Mouse (Mus musculus) hindbrain, embryonic 10.5 days (tissue): ENCODE measurements around the gene Pigp. TPM values are rescaled to one million over a fixed set of nuclear protein-coding genes. Genes with fewer than 3 reads are reported as not detected.

Experiments
- DNase-seq: peaks from one replicate; pipeline ENCODE4 v3.0.0-alpha.2; 2017; ENCODE audit warnings: low spot score
- H3K27ac ChIP-seq: fragments of 300-500 bp; sonication (generic); 2 replicates; pipeline ENCODE4 v1.5.1; 2016; ENCODE audit warnings: mild to moderate bottlenecking, moderate library complexity
- H3K27me3 ChIP-seq: fragments of 300-500 bp; sonication (generic); 2 replicates; pipeline ENCODE4 v1.6.1; 2016; ENCODE audit warnings: mild to moderate bottlenecking; ENCODE audit not compliant: poor library complexity, insufficient read depth, severe bottlenecking
- H3K36me3 ChIP-seq: fragments of 300-500 bp; sonication (generic); 2 replicates; pipeline ENCODE4 v1.6.1; 2016; ENCODE audit warnings: mild to moderate bottlenecking, moderate library complexity
- H3K4me1 ChIP-seq: fragments of 300-500 bp; sonication (generic); replicated peaks from 2 replicates; pipeline ENCODE4 v1.6.1; 2016; ENCODE audit warnings: mild to moderate bottlenecking
- H3K4me3 ChIP-seq: fragments of 300-500 bp; sonication (generic); 2 replicates; pipeline ENCODE4 v1.5.1; 2016; ENCODE audit warnings: mild to moderate bottlenecking, moderate library complexity
- H3K9me3 ChIP-seq: fragments of 300-500 bp; sonication (generic); 2 replicates; pipeline ENCODE4 v1.6.1; 2016; ENCODE audit warnings: mild to moderate bottlenecking, moderate library complexity
- WGBS: fragments of 180-500 bp; shearing (Covaris S2); methylation state at CpG from one replicate; pipeline ENCODE4 v1.1.7; 2016; 5-methylcytosine and 5-hydroxymethylcytosine counted together
- polyA plus RNA-seq: library from polyadenylated mRNA; unstranded; fragments of >200 nt; fragmentation: Nextera tagmentation; extraction: Ambion mirVana; gene quantifications from 2 replicates; pipeline ENCODE4 v1.2.1, GENCODE M21; 2016

Gene Pigp
- polyA plus RNA-seq, 1 experiment from 2014 or later = 96.3 TPM

DNA sequence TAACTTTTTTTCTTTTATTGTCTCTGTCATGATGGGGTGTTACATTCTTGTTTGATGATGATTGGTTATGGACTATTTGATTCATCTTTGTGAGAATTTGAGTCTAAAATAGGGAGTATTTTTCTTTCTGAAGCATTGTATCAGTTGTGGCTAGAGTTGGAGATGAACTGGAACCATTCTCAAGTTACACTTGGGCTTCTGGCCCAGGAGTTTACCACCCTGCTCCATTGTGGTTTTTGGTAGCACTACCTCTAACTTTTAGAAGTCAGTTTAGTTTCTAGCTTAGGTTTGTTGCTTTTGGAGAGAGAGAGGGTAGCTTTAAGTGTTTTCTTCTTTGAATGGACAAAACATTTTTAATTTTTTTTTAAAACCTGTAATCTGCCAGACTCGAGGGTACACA lies 7.7 kb upstream of the Pigp start:
- no peaks in the 10 kb centered on the region for H3K27me3 ChIP-seq
- H3K4me3 ChIP-seq = no peak overlapping the region
- no peaks in the 10 kb centered on the region for H3K9me3 ChIP-seq
- no peak overlapping the region for H3K27ac ChIP-seq
- H3K36me3 ChIP-seq = peaks cover 4% of the 10 kb centered on the region
- DNase-seq = no peak
- H3K4me1 ChIP-seq = peaks cover 8% of the 10 kb centered on the region
- 91% methylated on average over 1 of the region's 1 CpGs for WGBS

GRCm38 (mm10) chr16:94370915-94371300 lies 734 bp downstream of the Pigp start:
- no peak for DNase-seq
- under 1% methylated on average over 43 of the region's 43 CpGs for WGBS
- Histone ChIP-seq H3K27me3 (no peaks in the 10 kb centered on the region), H3K9me3 (no peaks in the 10 kb centered on the region), H3K4me3 (peak overlapping the region; percentile 90), H3K36me3 (peaks cover 11% of the 10 kb centered on the region), H3K27ac (peak overlapping the region; percentile 99), H3K4me1 (peaks cover 44% of the 10 kb centered on the region)

DNA sequence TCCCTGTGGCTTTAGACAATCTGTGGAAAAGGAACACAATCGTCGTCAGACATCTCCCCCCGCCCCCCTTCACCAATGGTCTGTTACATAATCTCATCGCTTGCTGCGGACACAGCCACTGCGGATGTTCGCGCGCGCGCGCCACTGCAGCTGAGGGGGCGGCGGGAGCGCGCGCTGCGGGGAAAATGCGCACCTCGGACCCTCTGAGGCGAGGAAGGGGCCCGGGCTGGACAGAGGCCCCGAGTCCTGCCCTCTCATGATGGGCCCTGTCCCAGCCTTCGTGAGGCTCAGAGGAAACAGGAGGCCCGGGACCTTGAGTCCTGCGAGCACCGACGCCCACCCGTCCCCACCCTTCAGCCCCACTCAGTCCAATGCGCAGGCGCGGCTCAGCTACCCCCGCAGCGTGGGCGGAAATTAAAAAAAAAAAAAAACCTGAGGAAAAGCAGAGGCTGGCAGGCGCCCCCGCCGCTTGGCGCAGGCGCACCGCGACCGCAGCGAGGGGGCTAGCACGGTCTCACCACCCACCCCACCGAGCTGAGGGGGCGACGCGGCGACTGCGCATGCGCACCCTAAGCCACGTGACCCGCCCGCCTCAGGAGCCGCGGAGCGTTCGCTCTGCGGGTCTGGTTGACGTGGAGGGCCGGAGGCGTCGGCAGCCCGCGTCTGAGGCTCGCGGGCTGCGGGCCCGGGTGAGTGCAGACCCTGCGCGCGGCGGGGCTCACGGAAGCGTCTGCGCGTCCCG lies 1.3 kb downstream of the Pigp start, which contains the start of gene Ttc3:
Gene Ttc3 (plus strand): TSS at position 446 of the 742 bp plus-strand sequence.
- Histone ChIP-seq H3K27me3 (no peaks in the 10 kb centered on the region), H3K4me3 (peak within 1 kb of the TSS; percentile 90), H3K36me3 (peaks cover 11% of the 10 kb centered on the region), H3K4me1 (peaks cover 44% of the 10 kb centered on the region), H3K9me3 (no peaks in the 10 kb centered on the region), H3K27ac (peak within 1 kb of the TSS; percentile 99)
- peak; percentile 97 for DNase-seq
- WGBS = under 1% methylated on average over 79 of the region's 79 CpGs

GRCm38 (mm10) chr16:94369596-94370172 lies 2.0 kb downstream of the Pigp start:
- 11% methylated on average over 6 of the region's 6 CpGs for WGBS
- DNase-seq = no peak
- peak overlapping the region; percentile 99 for H3K27ac ChIP-seq

DNA sequence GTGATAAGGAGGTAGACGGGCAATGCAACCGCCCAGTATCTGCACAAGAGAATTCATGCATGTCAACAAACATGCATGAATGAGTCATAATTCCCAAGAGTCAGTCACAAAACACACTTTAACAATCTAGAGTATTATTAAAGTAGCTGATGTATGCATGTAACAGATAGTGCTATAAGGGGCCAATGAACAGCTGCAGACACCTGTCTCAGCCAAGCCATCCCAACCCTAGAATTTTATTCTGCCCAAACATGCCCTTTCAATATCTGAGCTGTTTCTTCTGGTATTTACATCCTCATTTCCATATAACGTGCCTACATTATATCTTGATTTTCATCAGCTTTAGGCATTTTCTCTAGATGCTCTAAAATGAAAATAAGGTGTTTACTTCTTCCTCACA lies 6.2 kb downstream of the Pigp start:
- no peak for DNase-seq
- H3K4me1 ChIP-seq = peaks cover 28% of the 10 kb centered on the region
- H3K27ac ChIP-seq = no peak overlapping the region
- no peaks in the 10 kb centered on the region for H3K27me3 ChIP-seq
- WGBS = 94% methylated on average over 3 of the region's 3 CpGs
- H3K4me3 ChIP-seq = no peak overlapping the region
- H3K36me3 ChIP-seq = peaks cover 22% of the 10 kb centered on the region
- H3K9me3 ChIP-seq = no peaks in the 10 kb centered on the region

More at GRCm38 (mm10) chr16:94369596-94370172, 2.0 kb downstream of the Pigp start:
- no peaks in the 10 kb centered on the region for H3K27me3 ChIP-seq
- H3K9me3 ChIP-seq = no peaks in the 10 kb centered on the region
- peaks cover 41% of the 10 kb centered on the region for H3K4me1 ChIP-seq
- peaks cover 14% of the 10 kb centered on the region for H3K36me3 ChIP-seq
- H3K4me3 ChIP-seq = peak overlapping the region; percentile 90

DNA sequence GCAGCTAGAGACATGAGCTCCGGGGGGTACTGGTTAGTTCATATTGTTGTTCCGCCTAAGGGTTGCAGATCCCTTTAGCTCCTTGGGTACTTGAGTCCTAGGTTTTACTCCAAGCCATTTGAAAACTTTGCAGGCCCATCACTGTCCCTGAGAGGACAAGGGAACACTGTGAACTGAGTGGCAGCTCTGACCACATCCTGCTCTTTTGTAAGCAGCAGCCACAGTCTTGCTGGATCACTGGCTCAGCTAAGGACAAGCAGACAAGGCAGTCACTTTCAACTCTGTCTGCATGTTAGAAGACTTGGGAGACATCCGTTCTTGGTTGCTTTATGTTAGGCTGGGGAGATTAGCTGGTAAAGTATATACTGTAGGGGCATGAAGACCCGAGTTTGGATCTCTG lies 7.8 kb downstream of the Pigp start:
- Histone ChIP-seq H3K27ac (no peak overlapping the region), H3K4me3 (no peak overlapping the region)
- WGBS = 86% methylated on average over 4 of the region's 4 CpGs

GRCm38 (mm10) chr16:94362174-94362873 lies 9.3 kb downstream of the Pigp start:
- peak; percentile 48 for DNase-seq
- H3K4me1 ChIP-seq = peaks cover 16% of the 10 kb centered on the region
- H3K27ac ChIP-seq = no peak overlapping the region
- H3K36me3 ChIP-seq = peaks cover 15% of the 10 kb centered on the region; the same call in 1 of the 2 replicates
- H3K9me3 ChIP-seq = no peaks in the 10 kb centered on the region
- WGBS = 53% methylated on average over 10 of the region's 10 CpGs
- no peaks in the 10 kb centered on the region; the same call in 1 of the 2 replicates for H3K27me3 ChIP-seq
- no peak overlapping the region for H3K4me3 ChIP-seq

More for the DNA sequence above, 7.8 kb downstream of the Pigp start:
- Histone ChIP-seq H3K27me3 (no peaks in the 10 kb centered on the region), H3K4me1 (peaks cover 25% of the 10 kb centered on the region), H3K36me3 (peaks cover 22% of the 10 kb centered on the region), H3K9me3 (no peaks in the 10 kb centered on the region)
- no peak for DNase-seq

GRCm38 (mm10) chr16:94360578-94361350 lies 10.9 kb downstream of the Pigp start:
- Histone ChIP-seq H3K4me1 (peaks cover 16% of the 10 kb centered on the region), H3K9me3 (no peaks in the 10 kb centered on the region), H3K27me3 (no peaks in the 10 kb centered on the region; the same call in 1 of the 2 replicates), H3K4me3 (no peak overlapping the region), H3K27ac (no peak overlapping the region), H3K36me3 (peaks cover 11% of the 10 kb centered on the region; the same call in 1 of the 2 replicates)
- WGBS = 89% methylated on average over 13 of the region's 13 CpGs
- DNase-seq = no peak

DNA sequence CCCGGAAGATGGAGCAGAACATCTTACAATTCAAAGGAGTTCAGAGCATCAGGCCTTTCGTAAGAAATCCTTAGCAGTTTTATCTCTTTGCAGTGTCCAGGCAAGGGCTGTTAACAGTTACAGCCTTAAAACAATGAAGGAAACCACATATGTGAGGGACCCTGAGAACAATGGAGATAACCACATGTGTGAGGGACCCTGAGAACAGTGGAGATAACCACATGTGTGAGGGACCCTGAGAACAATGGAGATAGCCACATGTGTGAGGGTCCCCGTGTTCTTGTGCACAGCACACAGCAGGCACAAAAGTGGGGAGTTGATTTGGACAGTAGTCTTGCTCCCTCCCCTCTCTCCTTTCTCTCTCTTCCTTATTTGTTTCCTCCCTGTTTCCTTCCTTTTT lies 13.6 kb downstream of the Pigp start:
- H3K4me1 ChIP-seq = peaks cover 24% of the 10 kb centered on the region
- no peak overlapping the region for H3K4me3 ChIP-seq
- H3K27me3 ChIP-seq = no peaks in the 10 kb centered on the region; the same call in 1 of the 2 replicates
- H3K36me3 ChIP-seq = no peaks in the 10 kb centered on the region
- no peak overlapping the region for H3K27ac ChIP-seq
- 84% methylated on average over 3 of the region's 3 CpGs for WGBS
- no peak for DNase-seq
- no peaks in the 10 kb centered on the region for H3K9me3 ChIP-seq

DNA sequence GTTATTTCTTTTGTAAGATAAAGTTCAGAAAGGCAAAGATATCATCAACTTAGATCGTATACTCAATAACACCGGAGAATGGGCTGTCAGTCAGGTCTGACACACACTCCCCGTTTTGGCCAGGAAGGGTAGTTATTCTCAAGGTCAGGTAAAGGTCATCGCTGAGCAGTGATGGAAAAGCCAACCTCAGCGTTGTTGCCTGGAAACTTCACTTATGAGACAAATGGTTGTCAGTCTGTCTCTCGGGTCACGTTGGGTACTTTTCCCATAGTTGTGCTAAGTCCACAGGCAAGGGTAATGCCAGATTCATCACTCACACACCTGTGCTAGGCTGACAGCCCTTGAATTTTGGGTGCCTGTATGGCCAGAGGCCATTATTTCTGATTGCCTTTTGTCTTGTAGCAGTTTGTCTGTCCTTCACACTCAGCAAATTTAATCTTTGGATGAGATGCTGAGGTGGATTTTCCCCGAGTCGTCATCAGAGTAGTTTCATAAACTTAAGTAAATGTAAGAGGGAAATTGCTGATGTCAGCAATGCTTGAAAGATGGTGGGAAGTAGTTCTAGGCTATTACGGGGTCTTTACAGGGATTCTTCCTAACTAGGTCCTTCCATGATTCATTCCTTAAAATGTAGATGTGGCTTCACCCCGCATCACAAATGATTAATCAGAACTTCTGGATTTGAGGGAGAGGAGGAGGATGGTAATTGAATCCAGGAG lies 14.7 kb downstream of the Pigp start:
- Histone ChIP-seq H3K36me3 (no peaks in the 10 kb centered on the region), H3K4me3 (no peak overlapping the region), H3K27me3 (no peaks in the 10 kb centered on the region; the same call in 1 of the 2 replicates), H3K4me1 (peaks cover 17% of the 10 kb centered on the region), H3K27ac (no peak overlapping the region), H3K9me3 (no peaks in the 10 kb centered on the region)
- no peak for DNase-seq
- WGBS = 82% methylated on average over 11 of the region's 11 CpGs

DNA sequence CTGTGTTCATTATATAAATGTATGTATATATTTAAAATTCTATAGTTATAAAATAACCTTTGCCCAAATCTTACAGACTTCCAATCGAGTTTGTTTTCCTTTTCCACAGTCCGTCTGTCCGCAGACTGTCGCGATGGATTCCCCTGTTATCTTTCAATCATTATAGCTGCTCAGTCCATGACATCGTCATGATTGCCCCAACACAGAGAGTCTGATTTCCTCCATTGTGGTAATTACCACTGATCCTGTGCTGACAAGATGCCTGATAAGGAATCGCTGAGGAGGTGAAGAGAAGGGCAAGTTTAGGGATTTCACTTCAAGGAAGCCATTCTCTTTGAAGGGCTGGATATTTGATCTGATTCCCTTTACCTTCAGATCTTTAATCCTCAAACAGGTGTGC lies 15.6 kb downstream of the Pigp start:
- H3K36me3 ChIP-seq = no peaks in the 10 kb centered on the region
- 71% methylated on average over 7 of the region's 7 CpGs for WGBS

GRCm38 (mm10) chr16:94354450-94354849 lies 17.2 kb downstream of the Pigp start:
- peak; percentile 25 for DNase-seq
- Histone ChIP-seq H3K4me1 (peaks cover 15% of the 10 kb centered on the region), H3K27ac (no peak overlapping the region), H3K4me3 (no peak overlapping the region), H3K27me3 (no peaks in the 10 kb centered on the region; the same call in 1 of the 2 replicates), H3K9me3 (no peaks in the 10 kb centered on the region), H3K36me3 (no peaks in the 10 kb centered on the region)
- 61% methylated on average over 9 of the region's 9 CpGs for WGBS

More for the DNA sequence above, 15.6 kb downstream of the Pigp start:
- Histone ChIP-seq H3K27ac (no peak overlapping the region), H3K4me1 (peaks cover 14% of the 10 kb centered on the region), H3K4me3 (no peak overlapping the region), H3K9me3 (no peaks in the 10 kb centered on the region), H3K27me3 (no peaks in the 10 kb centered on the region; the same call in 1 of the 2 replicates)
- no peak for DNase-seq
